Mouse (Mus musculus) CD8-positive naive resting alpha-beta T cell, adult 57 days (primary cell): ENCODE measurements around the gene Hsf2bp. TPM values are rescaled to one million over a fixed set of nuclear protein-coding genes. Genes with fewer than 3 reads are reported as not detected.

Experiments used
- total RNA-seq: library from RNA; stranded (reverse); gene quantifications from one replicate; pipeline ENCODE4 v1.2.4, GENCODE M21; 2023

Gene Hsf2bp
- total RNA-seq: not detected

DNA sequence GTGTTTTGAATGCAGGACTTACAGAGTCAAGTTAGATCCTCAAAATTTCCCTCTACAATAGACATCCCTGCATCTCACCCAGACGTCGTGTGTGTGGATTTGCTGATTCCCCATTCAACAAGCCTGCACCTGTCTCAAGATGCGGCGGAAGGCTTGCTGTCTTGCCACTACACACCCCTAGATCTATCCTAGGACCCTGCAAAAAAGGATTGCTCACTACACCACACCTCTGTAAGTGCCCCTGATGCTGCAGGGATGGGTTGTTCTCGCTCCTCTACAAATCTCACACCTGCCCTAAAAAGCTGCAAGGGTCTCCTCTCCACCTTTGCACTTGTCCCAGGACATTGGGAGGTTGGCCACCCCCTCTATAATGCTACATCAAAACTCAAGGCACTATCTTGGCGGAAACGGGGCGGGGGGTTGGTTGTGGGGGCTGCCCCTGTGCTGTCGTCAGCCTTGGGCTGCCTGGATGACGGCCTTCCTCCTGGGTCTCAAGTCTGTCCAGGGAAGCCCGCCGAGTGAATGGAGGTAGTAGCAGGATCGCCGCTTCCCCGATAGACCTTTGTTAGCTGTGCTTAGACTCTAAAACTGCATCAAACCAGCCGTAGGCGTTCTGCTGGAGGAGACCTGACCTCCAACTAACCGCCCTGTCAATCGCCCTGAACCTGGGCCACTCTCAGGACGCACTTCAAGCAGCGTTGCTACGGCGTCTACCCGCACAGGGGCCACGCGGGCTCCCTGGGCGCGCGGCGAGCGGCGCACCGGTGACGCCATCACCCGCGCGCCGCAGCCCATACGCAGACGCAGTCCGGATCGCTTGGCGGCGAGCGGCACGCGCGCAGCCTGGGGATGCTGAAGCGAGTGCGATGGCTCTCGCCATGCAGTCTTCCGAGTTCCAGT, at the start of gene Hsf2bp, which contains the start of gene Rrp1b:
Gene Hsf2bp (minus strand): TSS at position 741 of the 900 bp plus-strand sequence.
Gene Rrp1b (plus strand): TSS at position 492 of the 900 bp plus-strand sequence.

Other genes starting within 250 kb of the Hsf2bp start
- 435 TPM for gene Sik1, start 180.5 kb downstream of the Hsf2bp start, total RNA-seq
- gene Rrp1b, start 249 bp downstream of the Hsf2bp start, total RNA-seq: 71.6 TPM
- 0.18 TPM for gene Notch3, start 130.5 kb upstream of the Hsf2bp start, total RNA-seq
- 3.6 TPM for gene Ephx3, start 153.2 kb upstream of the Hsf2bp start, total RNA-seq
- gene Brd4, start 248.4 kb upstream of the Hsf2bp start, total RNA-seq: 275 TPM